Mouse (Mus musculus): ENCODE data around the gene Ifna6.

DNA sequence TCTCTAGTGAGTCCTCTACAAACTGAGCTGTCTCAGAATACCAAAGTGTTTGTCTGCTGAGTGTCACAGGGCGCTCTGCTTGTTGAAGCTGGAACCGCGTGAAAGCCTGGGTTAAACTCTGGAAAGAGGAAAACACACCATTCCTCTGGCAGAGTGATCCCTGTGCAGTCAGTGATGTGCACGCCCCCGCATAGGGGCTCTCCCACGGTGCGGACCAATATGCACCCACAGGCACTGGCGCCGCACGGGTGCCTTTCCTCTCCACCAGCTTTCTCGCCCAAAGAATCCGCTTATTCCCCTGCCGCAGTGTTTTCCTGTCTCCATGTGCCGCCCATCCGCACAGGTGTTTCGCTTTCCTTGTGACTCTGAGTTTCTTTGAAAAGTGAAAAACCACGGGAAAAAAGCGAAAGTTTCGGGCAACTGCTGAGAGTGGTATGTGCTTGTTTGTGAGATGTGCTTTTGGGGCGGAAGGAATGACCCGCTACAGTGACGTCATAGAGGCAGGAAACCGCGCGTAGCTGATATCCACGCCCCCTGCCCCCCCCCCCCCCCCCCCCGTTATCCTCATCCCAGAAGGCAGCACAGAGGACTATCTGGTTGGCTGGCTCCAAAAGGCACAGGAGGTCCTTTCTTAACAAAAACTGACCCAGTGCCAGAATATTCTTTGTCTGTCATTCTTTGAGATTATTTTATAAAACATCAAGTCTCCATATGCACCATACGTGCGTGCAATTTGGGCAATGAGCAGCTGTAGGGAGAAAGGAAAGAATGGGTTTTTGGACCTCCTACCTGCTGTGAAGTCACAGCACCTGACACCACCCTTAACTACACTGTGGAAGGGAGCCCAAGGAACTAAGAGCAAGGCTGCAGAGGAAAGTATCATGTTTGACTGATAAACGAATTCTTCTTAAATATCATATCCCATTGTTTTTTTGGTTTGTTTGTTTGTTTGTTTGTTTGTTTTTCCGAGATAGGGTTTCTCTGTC is 41.0 kb downstream of the Ifna6 start:
- TF ChIP-seq CTCF (IDR thresholded peaks at IDR 0.05; ENCODE audit: low read depth): no peak
- no peak for TF ChIP-seq EP300 (optimal IDR thresholded peaks at IDR 0.05)

All from stomach, postnatal 0 days (tissue).